Mouse (Mus musculus) liver, embryonic 13.5 days (tissue): ENCODE data around the gene Gm4491. TPM values are rescaled to one million over a fixed set of nuclear protein-coding genes. Genes with fewer than 3 reads are reported as not detected.
A peak's percentile ranks its signal among the peaks of the same experiment; 100 is the strongest.

Experiments used
- ATAC-seq: fragments of 200-750 bp; cut with Nextera tagmentation; 2 replicates; pipeline ENCODE4 v1.8.0; 2017; ENCODE audit warnings: low read depth, mild to moderate bottlenecking, moderate number of reproducible peaks, moderate library complexity
- DNase-seq: peaks from one replicate; pipeline ENCODE4 v3.0.0; 2022
- H3K27ac ChIP-seq: fragments of 300-500 bp; sonication (generic); 2 replicates; pipeline ENCODE4 v1.5.1; 2015; ENCODE audit warnings: moderate library complexity, mild to moderate bottlenecking, inconsistent platforms
- H3K27me3 ChIP-seq: fragments of 300-500 bp; sonication (generic); 2 replicates; pipeline ENCODE4 v1.6.1; 2015; ENCODE audit warnings: mild to moderate bottlenecking, inconsistent platforms
- H3K36me3 ChIP-seq: fragments of 300-500 bp; sonication (generic); 2 replicates; pipeline ENCODE4 v1.6.1; 2015; ENCODE audit warnings: mild to moderate bottlenecking, inconsistent platforms
- H3K4me1 ChIP-seq: fragments of 300-500 bp; sonication (generic); replicated peaks from 2 replicates; pipeline ENCODE4 v1.6.1; 2015; ENCODE audit warnings: inconsistent platforms
- H3K4me2 ChIP-seq: fragments of 300-500 bp; sonication (generic); 2 replicates; pipeline ENCODE4 v1.6.1; 2015; ENCODE audit warnings: inconsistent platforms, mild to moderate bottlenecking, moderate library complexity
- H3K4me3 ChIP-seq: fragments of 300-500 bp; sonication (generic); replicated peaks from 2 replicates; pipeline ENCODE4 v1.5.1; 2015; ENCODE audit warnings: mild to moderate bottlenecking, inconsistent platforms
- H3K9ac ChIP-seq: fragments of 300-500 bp; sonication (generic); 2 replicates; pipeline ENCODE4 v1.6.1; 2015; ENCODE audit warnings: mild to moderate bottlenecking, inconsistent platforms
- H3K9me3 ChIP-seq: fragments of 300-500 bp; sonication (generic); replicated peaks from 2 replicates; pipeline ENCODE4 v1.6.1; 2016; ENCODE audit warnings: inconsistent platforms
- WGBS: fragments of 180-500 bp; shearing (Covaris S2); methylation state at CpG from one replicate; pipeline ENCODE4 v1.1.7; 2015; ENCODE audit not compliant: insufficient replicate concordance; 5-methylcytosine and 5-hydroxymethylcytosine counted together
- polyA plus RNA-seq: library from polyadenylated mRNA; unstranded; fragments of >200 nt; fragmentation: Nextera tagmentation; extraction: Ambion mirVana; gene quantifications from 2 replicates; pipeline ENCODE4 v1.2.1, GENCODE M21; 2015

The Gm4491 gene
- polyA plus RNA-seq, 1 experiment from 2014 or later = not detected

- Histone ChIP-seq H3K9me3 (no peaks in the 10 kb centered on the region), H3K4me2 (no peak overlapping the region), H3K4me1 (peaks cover 17% of the 10 kb centered on the region; the same call in 1 of the 2 replicates), H3K36me3 (no peaks in the 10 kb centered on the region), H3K9ac (no peak overlapping the region), H3K27ac (no peak overlapping the region), H3K27me3 (peaks cover 68% of the 10 kb centered on the region), H3K4me3 (no peak overlapping the region)
- 40% methylated on average over 11 of the region's 11 CpGs for WGBS
- ATAC-seq = no peak
- DNase-seq = no peak
Measured at GRCm38 (mm10) chr14:57105721-57106120, 10.0 kb downstream of the Gm4491 start.

DNA sequence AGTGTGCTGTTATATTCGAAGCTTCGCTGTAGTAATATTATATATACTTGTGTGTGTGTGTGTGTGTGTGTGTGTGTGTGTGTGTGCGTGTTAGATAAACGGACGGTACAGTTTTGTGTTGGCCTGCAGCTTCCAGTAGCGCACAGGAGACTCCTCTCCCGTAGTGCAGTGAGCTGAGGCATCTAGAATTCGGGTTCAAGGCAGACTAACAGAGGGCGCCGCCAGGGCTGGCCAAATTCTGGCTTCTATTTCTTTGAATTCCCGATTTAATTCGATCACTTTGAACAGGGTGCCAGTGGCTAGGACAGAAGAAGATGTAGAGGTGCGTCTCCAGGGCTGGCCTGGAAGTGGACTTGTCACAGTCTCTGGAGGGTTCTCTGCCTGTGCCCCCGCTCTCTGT is 10.6 kb downstream of the Gm4491 start:
- ATAC-seq = no peak

GRCm38 (mm10) chr14:57104106-57105023 is 11.3 kb downstream of the Gm4491 start, which contains the start of gene Gjb2:
Gene Gjb2 (minus strand): TSS chr14:57104702.
- H3K36me3 ChIP-seq = no peaks in the 10 kb centered on the region
- peak; percentile 71 for ATAC-seq
- H3K4me3 ChIP-seq = peak within 1 kb of the TSS; percentile 62
- no peak for DNase-seq
- H3K4me1 ChIP-seq = peaks cover 28% of the 10 kb centered on the region; the same call in 1 of the 2 replicates
- H3K9me3 ChIP-seq = no peaks in the 10 kb centered on the region
- H3K27ac ChIP-seq = no peak within 1 kb of the TSS
- H3K4me2 ChIP-seq = peak within 1 kb of the TSS; percentile 75
- 1% methylated on average over 101 of the region's 101 CpGs for WGBS
- H3K27me3 ChIP-seq = peaks cover 65% of the 10 kb centered on the region
- H3K9ac ChIP-seq = peak within 1 kb of the TSS; percentile 57

More for the DNA sequence above, 10.6 kb downstream of the Gm4491 start:
- Histone ChIP-seq H3K9me3 (no peaks in the 10 kb centered on the region), H3K36me3 (no peaks in the 10 kb centered on the region), H3K27me3 (peaks cover 65% of the 10 kb centered on the region), H3K4me3 (peak overlapping the region; percentile 62), H3K9ac (no peak overlapping the region), H3K27ac (no peak overlapping the region), H3K4me1 (peaks cover 22% of the 10 kb centered on the region; the same call in 1 of the 2 replicates), H3K4me2 (peak overlapping the region; percentile 75)
- no peak for DNase-seq
- 12% methylated on average over 14 of the region's 14 CpGs for WGBS

GRCm38 (mm10) chr14:57103711-57104105 is 12.0 kb downstream of the Gm4491 start:
- peak overlapping the region; percentile 75 for H3K4me2 ChIP-seq
- WGBS = 6% methylated on average over 22 of the region's 22 CpGs
- H3K27me3 ChIP-seq = peaks cover 65% of the 10 kb centered on the region
- peaks cover 33% of the 10 kb centered on the region; the same call in 1 of the 2 replicates for H3K4me1 ChIP-seq
- ATAC-seq = no peak
- H3K9ac ChIP-seq = peak overlapping the region; percentile 57
- no peak overlapping the region for H3K27ac ChIP-seq
- peak overlapping the region; percentile 62 for H3K4me3 ChIP-seq
- no peak for DNase-seq
- no peaks in the 10 kb centered on the region for H3K9me3 ChIP-seq
- H3K36me3 ChIP-seq = no peaks in the 10 kb centered on the region

DNA sequence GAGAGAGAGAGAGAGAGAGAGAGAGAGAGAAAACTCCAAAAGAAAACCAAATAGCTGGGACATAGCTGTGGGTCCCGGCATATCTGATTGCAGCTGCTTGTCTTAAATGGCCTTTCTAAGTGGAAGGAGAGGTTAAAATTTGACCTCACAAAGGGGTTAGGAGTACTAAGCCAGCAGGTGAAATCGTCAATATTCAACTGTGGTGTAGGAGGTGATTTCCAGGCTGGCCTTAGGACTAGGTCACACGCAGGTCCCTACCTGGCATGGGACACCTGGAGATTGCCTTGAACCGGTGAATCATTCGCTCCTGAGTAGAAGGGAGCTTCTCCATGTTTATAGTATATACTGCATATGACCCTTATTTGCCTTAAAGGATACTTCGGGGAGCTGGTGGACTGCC is 12.6 kb downstream of the Gm4491 start:
- Histone ChIP-seq H3K36me3 (no peaks in the 10 kb centered on the region), H3K27ac (no peak overlapping the region), H3K4me2 (peak overlapping the region; percentile 75), H3K4me1 (peaks cover 33% of the 10 kb centered on the region; the same call in 1 of the 2 replicates), H3K4me3 (peak overlapping the region; percentile 62), H3K9me3 (no peaks in the 10 kb centered on the region), H3K9ac (no peak overlapping the region), H3K27me3 (peaks cover 65% of the 10 kb centered on the region)
- ATAC-seq = no peak
- WGBS = 55% methylated on average over 6 of the region's 6 CpGs
- no peak for DNase-seq

DNA sequence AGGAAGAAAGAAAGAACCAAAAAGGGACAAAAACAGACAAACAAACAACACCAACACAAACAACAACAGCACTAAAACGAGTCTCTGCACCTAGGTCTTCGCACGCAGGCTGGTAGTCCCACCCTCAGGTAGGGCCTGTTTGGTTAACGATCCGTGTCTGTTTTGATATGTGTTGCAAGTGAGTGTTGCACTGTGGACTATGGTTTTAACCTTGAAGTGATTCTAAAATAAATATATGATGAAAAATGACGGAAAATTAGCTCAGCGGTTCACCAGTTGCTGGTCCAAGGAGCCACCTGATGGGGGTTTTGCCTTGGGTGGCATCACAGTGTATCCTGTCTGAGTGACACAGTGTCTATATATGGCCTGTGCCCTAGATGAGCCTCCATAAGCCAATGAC is 14.1 kb downstream of the Gm4491 start:
- no peak overlapping the region for H3K4me2 ChIP-seq
- no peak overlapping the region for H3K9ac ChIP-seq
- no peaks in the 10 kb centered on the region for H3K9me3 ChIP-seq
- H3K27ac ChIP-seq = no peak overlapping the region
- no peak overlapping the region for H3K4me3 ChIP-seq
- 73% methylated on average over 7 of the region's 7 CpGs for WGBS
- DNase-seq (no peak), ATAC-seq (no peak)
- peaks cover 38% of the 10 kb centered on the region for H3K4me1 ChIP-seq
- H3K36me3 ChIP-seq = no peaks in the 10 kb centered on the region
- H3K27me3 ChIP-seq = peaks cover 51% of the 10 kb centered on the region

GRCm38 (mm10) chr14:57095855-57096254 is 19.8 kb downstream of the Gm4491 start:
- ATAC-seq = peak; percentile 69
- WGBS = 22% methylated on average over 4 of the region's 4 CpGs
- no peak for DNase-seq
- H3K9me3 ChIP-seq = no peaks in the 10 kb centered on the region
- H3K4me1 ChIP-seq = peaks cover 36% of the 10 kb centered on the region
- H3K27me3 ChIP-seq = no peaks in the 10 kb centered on the region
- no peak overlapping the region for H3K27ac ChIP-seq
- no peak overlapping the region for H3K9ac ChIP-seq
- H3K36me3 ChIP-seq = no peaks in the 10 kb centered on the region
- no peak overlapping the region for H3K4me2 ChIP-seq
- H3K4me3 ChIP-seq = no peak overlapping the region

DNA sequence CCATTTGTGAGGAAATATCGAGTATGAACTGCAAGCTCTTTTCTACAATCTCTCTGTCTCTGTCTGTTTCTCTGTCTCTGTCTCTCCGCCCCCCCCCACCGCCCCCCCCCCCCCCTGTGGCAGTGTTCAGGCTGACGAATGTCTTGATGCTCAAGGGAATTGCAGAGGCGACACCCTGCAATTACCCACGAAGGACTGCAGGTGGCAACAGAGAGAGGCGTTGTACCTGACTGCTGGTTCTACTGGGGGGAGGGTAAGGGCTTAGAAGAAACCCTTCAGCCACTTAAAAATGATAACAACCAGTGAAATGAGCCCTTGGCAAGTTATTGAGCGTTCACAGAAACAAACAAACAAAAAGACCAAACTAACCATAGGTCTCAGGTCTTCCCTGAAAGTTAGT is 22.7 kb downstream of the Gm4491 start:
- no peak overlapping the region for H3K27ac ChIP-seq
- H3K4me3 ChIP-seq = no peak overlapping the region
- H3K4me1 ChIP-seq = peaks cover 20% of the 10 kb centered on the region
- no peaks in the 10 kb centered on the region for H3K9me3 ChIP-seq
- DNase-seq (peak; percentile 20), ATAC-seq (no peak)
- H3K9ac ChIP-seq = no peak overlapping the region
- 2% methylated on average over 8 of the region's 8 CpGs for WGBS
- no peaks in the 10 kb centered on the region for H3K36me3 ChIP-seq
- H3K4me2 ChIP-seq = no peak overlapping the region
- H3K27me3 ChIP-seq = no peaks in the 10 kb centered on the region

GRCm38 (mm10) chr14:57090001-57090400 is 25.7 kb downstream of the Gm4491 start:
- no peaks in the 10 kb centered on the region for H3K9me3 ChIP-seq
- H3K4me3 ChIP-seq = no peak overlapping the region
- H3K27me3 ChIP-seq = no peaks in the 10 kb centered on the region
- no peak overlapping the region for H3K9ac ChIP-seq
- peaks cover under 1% of the 10 kb centered on the region for H3K4me1 ChIP-seq
- H3K4me2 ChIP-seq = no peak overlapping the region
- 31% methylated on average over 2 of the region's 2 CpGs for WGBS
- peak overlapping the region; percentile 48 for H3K27ac ChIP-seq
- H3K36me3 ChIP-seq = no peaks in the 10 kb centered on the region
- no peak for DNase-seq
- ATAC-seq = peak; percentile 48

DNA sequence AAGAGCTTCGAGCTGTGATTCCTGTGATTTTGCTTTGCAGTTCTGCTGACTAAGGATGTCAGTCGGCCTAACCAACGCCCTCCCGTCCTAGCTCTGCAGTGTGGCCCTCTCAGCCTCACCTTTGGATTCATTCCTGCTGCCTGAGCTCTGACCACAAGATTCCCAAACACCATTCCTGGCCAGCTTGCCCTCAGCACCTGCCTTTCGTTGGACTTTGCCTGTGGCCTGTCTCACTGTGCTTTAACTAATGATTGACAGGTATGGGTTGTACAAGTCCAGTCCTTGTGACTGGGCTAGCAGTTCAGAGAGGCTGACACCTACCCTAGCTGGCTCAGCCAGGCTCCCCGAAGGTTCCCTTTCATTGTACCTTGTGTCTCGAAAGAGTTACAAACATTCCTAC is 26.6 kb downstream of the Gm4491 start:
- ATAC-seq = peak; percentile 88
- H3K9ac ChIP-seq = no peak overlapping the region
- no peaks in the 10 kb centered on the region for H3K36me3 ChIP-seq
- H3K27ac ChIP-seq = peak overlapping the region; percentile 48
- WGBS = 63% methylated on average over 7 of the region's 7 CpGs
- H3K27me3 ChIP-seq = no peaks in the 10 kb centered on the region
- no peaks in the 10 kb centered on the region for H3K9me3 ChIP-seq
- H3K4me1 ChIP-seq = no peaks in the 10 kb centered on the region; the same call in 1 of the 2 replicates
- no peak overlapping the region for H3K4me3 ChIP-seq
- no peak overlapping the region for H3K4me2 ChIP-seq
- no peak for DNase-seq

DNA sequence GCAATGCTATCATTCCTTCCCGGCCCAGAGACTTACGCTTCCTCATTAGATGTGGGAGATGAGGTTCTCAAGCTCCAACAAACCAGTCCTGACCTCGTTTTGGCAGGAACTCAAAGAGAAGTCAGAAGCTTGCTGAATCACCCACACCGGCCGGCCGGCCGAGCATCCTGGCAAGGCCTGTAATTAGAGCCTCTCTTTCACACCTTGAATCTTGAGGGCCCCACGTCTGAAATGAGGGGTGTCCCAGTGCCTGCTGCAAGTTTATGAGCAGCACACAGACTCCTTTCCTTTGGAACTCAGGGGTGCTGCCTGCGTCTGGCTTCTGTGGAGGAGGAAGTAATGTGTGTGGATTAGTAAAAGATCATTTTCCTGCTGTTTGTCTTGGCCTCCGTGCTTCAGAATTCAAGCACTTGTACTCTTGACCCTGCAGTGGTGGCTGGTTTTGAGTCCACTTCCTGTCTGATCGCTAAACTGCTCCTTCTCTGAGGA is 31.5 kb downstream of the Gm4491 start:
- no peak overlapping the region for H3K4me3 ChIP-seq
- H3K4me2 ChIP-seq = no peak overlapping the region
- no peak overlapping the region for H3K27ac ChIP-seq
- no peak for ATAC-seq
- H3K27me3 ChIP-seq = no peaks in the 10 kb centered on the region
- no peaks in the 10 kb centered on the region for H3K9me3 ChIP-seq
- DNase-seq = no peak
- no peaks in the 10 kb centered on the region for H3K4me1 ChIP-seq
- no peak overlapping the region for H3K9ac ChIP-seq
- WGBS = 39% methylated on average over 11 of the region's 11 CpGs
- H3K36me3 ChIP-seq = no peaks in the 10 kb centered on the region
